Mouse (Mus musculus): Measurements from ENCODE around the gene B9d2.
"Not testable (repeated sequence)": the region's sequence is repeated elsewhere in the genome, so short reads cannot be mapped to it uniquely, and the experiment has no call there.

Gene B9d2

GRCm38 (mm10) chr7:25704716-25705364, 24.3 kb downstream of the B9d2 start:
- no peak for DNase-seq (ENCODE audit: low spot score)

GRCm38 (mm10) chr7:25705801-25706251, 25.2 kb downstream of the B9d2 start:
- DNase-seq (ENCODE audit: low spot score): no peak

- DNase-seq (ENCODE audit: low spot score): no peak
Measured at GRCm38 (mm10) chr7:25706578-25707170, 26.1 kb downstream of the B9d2 start.

DNA sequence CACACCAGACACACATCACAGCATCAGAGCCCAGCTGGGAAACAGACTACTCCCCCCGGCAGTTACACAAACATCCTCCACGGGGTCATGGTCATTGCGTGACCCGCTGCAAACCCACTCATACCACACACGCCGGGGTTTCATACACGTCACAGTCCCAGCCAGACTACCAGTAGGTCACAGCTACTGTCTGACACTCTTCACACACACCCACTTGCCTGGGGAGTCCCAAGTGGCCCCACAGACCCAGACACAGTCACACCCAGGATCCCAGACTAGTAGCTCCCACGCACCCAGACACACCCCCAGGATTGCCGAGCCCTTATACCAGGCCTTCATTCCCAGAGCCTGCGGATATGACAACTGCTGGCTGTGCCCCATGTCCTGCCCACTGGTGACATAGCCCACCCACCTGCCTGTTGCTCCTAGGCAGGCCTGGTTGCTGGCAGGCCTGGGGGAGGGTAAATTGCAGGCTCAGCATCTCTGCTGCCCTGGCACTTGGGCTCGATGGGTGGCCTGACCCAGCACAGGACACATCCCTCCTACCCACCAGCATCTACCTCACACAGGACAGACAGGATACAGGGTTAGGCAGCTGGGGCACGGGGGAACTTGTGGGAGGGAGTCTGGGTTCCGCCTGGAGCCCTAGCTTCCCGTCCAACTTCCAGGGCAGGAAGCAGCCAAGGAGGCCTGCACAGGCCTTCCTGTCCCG, 27.2 kb downstream of the B9d2 start:
- peak; percentile 50 for DNase-seq (ENCODE audit: low spot score)

DNA sequence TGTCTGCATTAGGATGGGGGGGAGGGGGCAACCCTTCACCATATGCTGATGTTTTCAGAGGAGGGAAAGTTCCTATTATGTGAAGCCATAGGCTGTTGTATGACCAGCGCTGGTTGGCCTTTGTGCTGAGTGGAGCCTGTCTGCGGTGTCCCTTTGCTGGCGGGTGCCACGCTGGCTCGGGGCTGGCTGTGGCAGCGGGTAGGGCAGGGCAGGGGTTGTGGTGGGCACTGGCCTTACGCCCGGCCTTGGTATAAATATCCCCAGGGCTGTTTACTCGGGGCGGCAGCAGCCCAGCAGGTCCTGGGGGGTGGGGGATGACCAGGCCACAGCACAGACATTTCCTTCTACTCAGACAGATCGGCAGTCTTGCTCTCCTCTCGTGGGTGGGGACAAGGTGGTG, 29.4 kb downstream of the B9d2 start:
- no peak for DNase-seq (ENCODE audit: low spot score)

DNA sequence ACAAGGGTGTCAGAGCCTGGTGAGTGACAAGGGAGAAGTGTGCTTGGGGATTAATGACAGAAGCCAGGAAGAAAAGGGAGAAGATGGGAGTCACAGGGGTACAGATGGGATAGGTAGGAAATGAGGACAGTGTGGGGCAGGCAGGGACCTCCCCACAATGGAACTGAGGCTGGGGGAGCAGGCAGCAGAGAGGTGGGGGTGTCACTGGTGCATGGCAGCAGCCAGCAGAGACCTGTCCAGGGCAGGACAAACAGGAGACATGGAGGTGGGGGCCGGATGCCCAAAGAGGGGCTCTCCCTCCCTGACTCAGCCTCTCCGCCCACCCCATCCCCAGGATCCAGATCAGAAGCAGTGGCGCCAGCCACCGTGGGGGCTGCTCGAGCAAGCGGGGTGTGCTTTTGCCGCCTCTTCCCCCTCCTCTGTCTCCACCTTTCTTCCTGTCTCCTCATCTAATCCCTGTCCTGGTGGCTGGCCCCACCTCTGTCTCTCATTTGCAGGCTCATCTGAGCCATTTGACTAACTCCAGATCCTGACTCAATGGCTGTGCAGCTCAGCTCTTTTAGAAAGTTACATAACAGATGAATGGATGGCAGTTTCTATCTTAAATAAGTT, 30.0 kb downstream of the B9d2 start:
- DNase-seq (ENCODE audit: low spot score): no peak

DNA sequence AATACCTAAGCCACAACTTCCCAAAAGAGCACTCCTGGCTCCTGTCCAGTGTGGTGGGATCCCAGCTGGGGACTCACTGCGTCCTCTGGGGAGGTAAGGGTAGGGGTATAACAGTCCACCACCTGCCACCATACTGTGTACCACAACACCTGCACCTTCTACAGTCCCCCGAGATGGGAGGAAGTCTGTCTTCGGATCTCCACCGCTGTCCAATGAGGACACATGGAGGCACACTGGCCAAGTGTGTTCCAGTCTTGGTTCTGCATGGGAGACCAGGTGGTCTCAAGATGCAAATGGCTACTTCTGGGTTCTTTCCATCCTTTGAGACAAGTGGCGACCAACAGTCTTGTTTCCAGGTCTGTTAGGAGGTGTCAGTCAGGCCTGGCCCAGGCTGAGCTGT, 30.6 kb downstream of the B9d2 start:
- DNase-seq (ENCODE audit: low spot score): no peak

DNA sequence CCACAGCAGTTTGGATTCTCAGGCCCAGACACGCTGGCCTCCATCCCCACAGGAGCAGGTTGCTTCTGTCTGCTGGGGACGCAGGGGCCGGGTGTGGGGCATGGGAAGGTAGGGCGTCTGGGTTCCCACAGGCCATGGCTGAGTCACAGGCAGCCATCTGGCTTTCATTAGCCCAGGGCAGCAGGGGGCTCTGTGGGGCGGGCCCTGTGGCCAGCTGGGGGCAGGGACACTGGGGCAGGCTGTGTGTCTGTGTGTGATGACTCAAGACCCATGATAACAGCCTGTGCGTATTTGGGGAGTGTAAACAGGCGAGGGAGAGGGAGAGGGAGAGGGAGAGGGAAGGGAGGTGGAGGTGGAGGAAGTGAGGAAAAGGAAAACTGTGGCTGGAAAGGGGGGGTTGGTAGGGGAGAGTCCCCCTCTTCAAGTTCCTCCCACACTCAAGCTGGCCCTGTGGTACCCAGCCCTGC, 31.2 kb downstream of the B9d2 start:
- peak; percentile 76 for DNase-seq (ENCODE audit: low spot score)

DNA sequence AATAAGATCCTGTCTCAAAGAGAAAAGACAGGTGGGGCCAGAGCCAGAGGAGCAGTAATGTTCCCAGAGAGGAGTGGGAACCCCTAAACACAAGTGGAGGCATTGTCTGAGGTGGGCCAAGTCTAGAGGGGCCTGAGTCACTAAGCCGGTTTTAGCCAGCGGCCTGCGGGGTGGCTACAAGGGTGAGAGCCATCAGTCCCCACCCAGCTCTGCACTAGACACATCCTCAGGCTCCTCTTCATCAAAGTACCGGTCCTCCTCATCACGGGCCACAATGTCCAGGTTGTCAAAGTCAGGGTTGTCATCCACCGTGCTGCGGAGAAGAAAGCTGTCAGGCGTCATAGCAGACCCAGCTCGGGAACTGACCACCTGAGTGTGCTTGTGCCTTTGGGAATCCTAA, 32.2 kb downstream of the B9d2 start:
- no peak for DNase-seq (ENCODE audit: low spot score)

- no peak for DNase-seq (ENCODE audit: low spot score)
Measured at GRCm38 (mm10) chr7:25714581-25714980, 34.0 kb downstream of the B9d2 start.

- DNase-seq (ENCODE audit: low spot score): no peak
Measured at GRCm38 (mm10) chr7:25715731-25716271, 35.2 kb downstream of the B9d2 start.

DNA sequence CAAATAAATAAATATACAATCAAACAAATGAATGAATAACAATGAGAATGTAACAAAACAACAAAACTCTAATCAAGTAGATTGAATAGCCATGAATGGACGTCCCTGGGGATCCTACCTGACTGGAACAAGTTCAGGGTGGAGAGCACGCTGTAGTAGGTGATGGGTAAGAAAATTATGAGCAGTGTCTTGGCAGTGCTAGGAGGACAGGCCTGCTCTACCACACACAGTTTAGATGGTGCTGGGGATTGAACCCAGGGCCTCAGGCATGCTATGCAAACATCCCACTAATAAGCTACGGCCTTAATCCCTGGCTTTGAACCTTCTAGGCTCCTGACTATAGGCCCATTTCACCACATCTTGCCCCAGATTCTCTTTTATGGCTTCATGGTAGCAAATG, 36.9 kb downstream of the B9d2 start:
- no peak for DNase-seq (ENCODE audit: low spot score)

- peak; percentile 89 for DNase-seq (ENCODE audit: low spot score)
Measured at GRCm38 (mm10) chr7:25718788-25719417, 38.3 kb downstream of the B9d2 start, which contains the start of gene Ccdc97. TSS of gene Ccdc97 (minus strand) at chr7:25719088.

DNA sequence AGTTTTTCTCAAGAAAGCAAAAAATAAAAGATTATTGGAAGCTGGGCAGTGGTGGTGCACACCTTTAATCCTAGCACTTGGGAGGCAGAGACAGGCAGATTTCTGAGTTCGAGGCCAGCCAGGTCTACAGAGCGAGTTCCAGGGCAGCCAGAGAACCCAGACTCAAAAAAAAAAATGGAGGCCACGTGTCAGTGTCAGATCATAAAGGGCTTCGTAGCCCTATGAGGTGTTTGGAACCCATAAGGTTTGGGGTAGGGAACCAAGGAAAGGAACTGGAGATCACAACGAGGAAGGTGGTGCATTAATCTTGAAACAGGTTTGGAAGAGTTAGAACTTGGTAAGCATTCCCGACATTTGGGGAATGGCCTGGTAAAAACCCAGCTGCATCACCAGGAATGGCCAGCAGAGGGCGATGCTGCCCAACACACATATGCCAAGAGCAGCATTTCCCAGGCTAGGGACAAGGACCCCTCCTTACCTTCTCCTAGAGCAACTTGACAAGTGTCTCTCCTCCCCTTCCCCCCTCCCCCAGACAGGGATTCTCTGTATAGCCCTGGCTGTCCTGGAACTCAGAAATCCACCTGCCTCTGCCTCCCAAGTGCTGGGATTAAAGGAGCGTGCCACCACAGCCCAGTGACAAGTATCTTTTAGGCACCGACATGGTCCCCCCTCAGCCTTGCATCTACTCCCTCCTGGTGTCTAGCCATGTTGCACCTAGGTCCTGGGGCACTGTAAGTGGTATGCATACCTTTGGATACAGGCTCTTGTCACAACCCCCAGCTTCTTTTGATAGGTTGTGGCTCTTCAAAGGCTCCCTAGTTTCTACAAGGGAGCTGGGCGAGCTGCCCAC, 39.4 kb downstream of the B9d2 start:
- no peak for DNase-seq (ENCODE audit: low spot score)

DNA sequence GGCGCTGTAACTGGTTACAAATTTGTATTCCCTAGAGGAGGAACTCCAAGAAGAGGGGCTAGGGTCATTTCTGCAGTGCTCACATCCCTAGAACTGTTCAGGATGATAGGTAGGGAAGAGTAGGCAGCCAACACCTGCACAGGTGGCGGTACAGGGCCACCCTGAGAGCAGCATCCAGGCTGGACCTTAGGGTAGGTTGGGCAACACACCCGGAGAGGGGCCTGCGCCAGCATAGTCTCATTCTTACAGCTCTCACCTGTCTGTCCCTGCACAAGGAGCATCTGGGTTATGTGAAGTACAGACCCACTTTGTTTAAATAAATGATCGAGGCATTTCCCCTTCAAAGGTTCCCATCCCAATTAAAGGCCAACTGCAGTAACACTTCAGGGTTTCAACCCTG, 40.2 kb downstream of the B9d2 start:
- DNase-seq (ENCODE audit: low spot score): no peak

DNA sequence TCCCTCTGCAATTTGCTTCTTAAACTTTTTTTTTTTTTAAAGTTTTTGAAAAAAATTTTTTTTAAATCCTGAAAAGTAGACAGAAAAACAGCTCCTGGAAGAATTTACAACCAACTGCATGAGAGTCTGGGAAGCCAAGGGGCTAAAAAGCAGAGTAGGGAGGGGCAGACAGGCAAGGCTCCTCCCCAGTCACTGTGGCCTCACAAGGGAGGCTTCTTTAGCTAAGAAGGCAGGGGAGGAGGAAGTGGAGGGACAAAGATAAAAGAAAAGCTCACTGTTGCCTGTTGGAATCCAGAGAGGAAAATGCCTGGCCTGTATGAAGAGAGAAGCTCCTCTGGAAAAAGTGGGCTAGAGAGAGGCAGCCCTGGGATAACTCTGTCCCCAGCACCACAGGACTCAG, 41.2 kb downstream of the B9d2 start:
- not testable (repeated sequence) for DNase-seq (ENCODE audit: low spot score)

GRCm38 (mm10) chr7:25725886-25726285, 45.3 kb downstream of the B9d2 start:
- no peak for DNase-seq (ENCODE audit: low spot score)

DNA sequence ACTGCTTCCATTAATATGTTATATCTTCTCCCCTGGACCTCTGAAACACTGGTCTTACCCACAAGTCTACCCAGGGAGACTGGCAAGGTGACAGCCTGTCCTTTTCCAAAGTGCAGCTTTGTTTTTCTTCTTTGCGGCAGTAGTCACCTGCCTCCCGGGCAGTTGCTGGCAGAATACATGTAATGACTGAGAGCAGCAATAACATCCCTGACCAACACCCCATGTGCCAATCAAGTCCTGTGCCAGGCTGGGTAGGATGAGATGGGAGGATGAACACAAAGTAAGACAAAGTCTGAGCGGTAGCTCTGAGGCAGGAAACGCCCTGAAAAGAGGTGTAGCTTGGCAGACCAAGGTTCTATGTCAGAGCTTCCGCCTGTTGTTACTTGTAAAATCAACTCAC, 47.2 kb downstream of the B9d2 start:
- DNase-seq (ENCODE audit: low spot score): no peak

- no peak for DNase-seq (ENCODE audit: low spot score)
Measured at GRCm38 (mm10) chr7:25729396-25729795, 48.8 kb downstream of the B9d2 start.

DNA sequence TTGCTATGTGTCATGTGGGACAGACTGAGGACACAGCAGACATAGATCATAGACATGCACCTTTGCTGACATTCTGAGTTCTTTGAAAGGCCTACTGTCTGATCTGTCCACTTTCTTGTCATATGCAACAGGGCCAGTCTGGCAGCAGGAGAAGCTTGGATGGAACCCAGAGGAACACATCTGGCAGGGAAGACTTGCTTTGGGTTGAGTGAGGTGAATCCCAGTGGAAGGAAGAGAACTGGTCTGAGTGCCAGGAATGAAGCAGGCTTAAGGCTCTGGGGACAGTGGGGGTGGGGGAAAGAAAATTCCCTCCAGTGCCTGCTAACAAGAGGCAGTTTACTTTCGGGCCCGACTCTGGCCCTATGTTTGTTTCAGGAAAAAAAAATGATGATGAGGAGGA, 49.3 kb downstream of the B9d2 start:
- DNase-seq (ENCODE audit: low spot score): no peak
